ENCODE assay signal across 8 mouse cellular contexts in genomic region chr17:88066799-88067198, GRCm38 (mm10). TPM values are rescaled to one million over a fixed set of nuclear protein-coding genes. Genes with fewer than 3 reads are reported as not detected.
DNase-seq lines count a peak whose midpoint lies in the region; ATAC-seq and TF ChIP-seq lines count a peak whose summit lies in the region.

No protein-coding gene starts in this region.

- peaks cover 11% of the 10 kb centered on the region for H3K79me2 ChIP-seq in liver, adult 2 months (ENCODE audit: control insufficient read depth, insufficient read depth, low read length)

- H3K4me2 ChIP-seq in embryonic facial prominence, embryonic 13.5 days = peak overlapping the region; percentile 71
- H3K4me2 ChIP-seq in intestine, postnatal 0 days (replicated peaks; ENCODE audit: low read depth) = peak overlapping the region; percentile 80
- H3K4me2 ChIP-seq in neural tube, embryonic 14.5 days (ENCODE audit: low read depth, low read length) = peak overlapping the region; percentile 52

- no peak for DNase-seq in liver, adult 2 months (ENCODE audit: extremely low read depth, low read depth, low spot score)
- DNase-seq in liver = no peak
- no peak for DNase-seq in adrenal gland, adult 18-20 months (ENCODE audit: low spot score in 2 of 2)
- DNase-seq in cerebellum, postnatal 25 days = no peak
- DNase-seq in left cerebral cortex, adult 9 months (ENCODE audit: low spot score in 2 of 2) = no peak

- no peak for TF ChIP-seq POLR2A in liver, adult 2 months (IDR thresholded peaks at IDR 0.05; ENCODE audit: extremely low read depth, insufficient read depth, low read length)

- 14% methylated on average over 9 of the region's 9 CpGs for WGBS in liver, adult 2 months
- WGBS in embryonic facial prominence, embryonic 13.5 days = 7% methylated on average over 9 of the region's 9 CpGs
- WGBS in intestine, postnatal 0 days = 6% methylated on average over 9 of the region's 9 CpGs
- 11% methylated on average over 9 of the region's 9 CpGs for WGBS in neural tube, embryonic 14.5 days

- ATAC-seq in embryonic facial prominence, embryonic 13.5 days (ENCODE audit: insufficient number of reproducible peaks, insufficient read depth, low FRiP score, low TSS enrichment, low read depth) = no peak
- no peak for ATAC-seq in intestine, postnatal 0 days
- no peak for ATAC-seq in neural tube, embryonic 14.5 days (ENCODE audit: low read depth)

- no peak overlapping the region for H3K27ac ChIP-seq in liver, adult 2 months (replicated peaks; ENCODE audit: insufficient read depth, low read depth, low read length)
- H3K27ac ChIP-seq in embryonic facial prominence, embryonic 13.5 days = peak overlapping the region; percentile 100
- H3K27ac ChIP-seq in intestine, postnatal 0 days (ENCODE audit: low read depth, low read length) = no peak overlapping the region; the same call in 1 of the 2 replicates
- peak overlapping the region; percentile 100; the same call in 1 of the 2 replicates for H3K27ac ChIP-seq in neural tube, embryonic 14.5 days (ENCODE audit: low read depth, low read length)

- no peaks in the 10 kb centered on the region for H3K9me3 ChIP-seq in embryonic facial prominence, embryonic 13.5 days
- H3K9me3 ChIP-seq in intestine, postnatal 0 days (ENCODE audit: control insufficient read depth) = no peaks in the 10 kb centered on the region
- H3K9me3 ChIP-seq in neural tube, embryonic 14.5 days (ENCODE audit: control insufficient read depth, low read length) = no peaks in the 10 kb centered on the region

- H3K36me3 ChIP-seq in liver, adult 2 months (ENCODE audit: control insufficient read depth, insufficient read depth, low read length) = no peaks in the 10 kb centered on the region
- H3K36me3 ChIP-seq in embryonic facial prominence, embryonic 13.5 days = no peaks in the 10 kb centered on the region
- H3K36me3 ChIP-seq in intestine, postnatal 0 days (ENCODE audit: control insufficient read depth, insufficient read depth) = no peaks in the 10 kb centered on the region
- H3K36me3 ChIP-seq in neural tube, embryonic 14.5 days (ENCODE audit: control insufficient read depth, insufficient read depth, low read length) = no peaks in the 10 kb centered on the region

- peak overlapping the region; percentile 31; the same call in 1 of the 2 replicates for H3K4me3 ChIP-seq in liver, adult 2 months (ENCODE audit: insufficient read depth, low read depth, low read length)
- peak overlapping the region; percentile 95 for H3K4me3 ChIP-seq in embryonic facial prominence, embryonic 13.5 days
- H3K4me3 ChIP-seq in intestine, postnatal 0 days (ENCODE audit: low read depth, low read length) = peak overlapping the region; percentile 72
- H3K4me3 ChIP-seq in neural tube, embryonic 14.5 days (ENCODE audit: low read depth, low read length) = peak overlapping the region; percentile 86

- TF ChIP-seq CTCF in liver, adult 2 months (IDR thresholded peaks at IDR 0.05; ENCODE audit: low read depth, low read length) = no peak
- TF ChIP-seq CTCF in intestine, postnatal 0 days (IDR thresholded peaks at IDR 0.05; ENCODE audit: low read depth) = no peak

- H3K4me1 ChIP-seq in liver, adult 2 months (ENCODE audit: control insufficient read depth, insufficient read depth, low read length) = peaks cover 2% of the 10 kb centered on the region; the same call in 1 of the 2 replicates
- H3K4me1 ChIP-seq in embryonic facial prominence, embryonic 13.5 days = peaks cover 14% of the 10 kb centered on the region
- no peaks in the 10 kb centered on the region for H3K4me1 ChIP-seq in intestine, postnatal 0 days (replicated peaks; ENCODE audit: control insufficient read depth, insufficient read depth, low read length)
- H3K4me1 ChIP-seq in neural tube, embryonic 14.5 days (ENCODE audit: control insufficient read depth, insufficient read depth, low read length) = peaks cover 6% of the 10 kb centered on the region; the same call in 1 of the 2 replicates

- no peaks in the 10 kb centered on the region for H3K27me3 ChIP-seq in liver, adult 2 months (ENCODE audit: control insufficient read depth, insufficient read depth, low read length)
- H3K27me3 ChIP-seq in embryonic facial prominence, embryonic 13.5 days = no peaks in the 10 kb centered on the region
- H3K27me3 ChIP-seq in intestine, postnatal 0 days (replicated peaks; ENCODE audit: control insufficient read depth, insufficient read depth, low read length) = no peaks in the 10 kb centered on the region
- no peaks in the 10 kb centered on the region for H3K27me3 ChIP-seq in neural tube, embryonic 14.5 days (ENCODE audit: control insufficient read depth, insufficient read depth, low read length)

- H3K9ac ChIP-seq in liver, adult 2 months (ENCODE audit: low read depth, low read length) = no peak overlapping the region; the same call in 1 of the 2 replicates
- H3K9ac ChIP-seq in embryonic facial prominence, embryonic 13.5 days = peak overlapping the region; percentile 58
- peak overlapping the region; percentile 42; the same call in 1 of the 2 replicates for H3K9ac ChIP-seq in intestine, postnatal 0 days (ENCODE audit: low read depth, low read length)
- no peak overlapping the region; the same call in 1 of the 2 replicates for H3K9ac ChIP-seq in neural tube, embryonic 14.5 days (replicated peaks; ENCODE audit: low read depth, low read length)

RNA-seq across cellular contexts. Expression of gene Fbxo11, which starts 1.7 kb away (rescaled TPM):
- total RNA-seq in liver, adult 2 months (2014; rRNA removed) = 16.7 and 17.1 TPM in 2 replicates
- 5.1 and 5.9 TPM in 2 replicates for polyA plus RNA-seq in liver, adult 2 months (2012; rRNA removed)
- polyA plus RNA-seq in embryonic facial prominence, embryonic 13.5 days (2015; fragmentation: Nextera tagmentation; extraction: Ambion mirVana) = 19.4 and 23.1 TPM in 2 replicates
- polyA plus RNA-seq in intestine, postnatal 0 days (2015; fragmentation: Nextera tagmentation; extraction: Ambion mirVana) = 8.5 and 9.3 TPM in 2 replicates
- 47.7 and 47.8 TPM in 2 replicates for polyA plus RNA-seq in neural tube, embryonic 14.5 days (2014; fragmentation: Nextera tagmentation; extraction: Ambion mirVana)
- total RNA-seq in adrenal gland, adult 18-20 months (2021) = 10 to 100 TPM; 53.0 to 69.0 TPM

Comparison
In these comparisons a context has a peak if more than half of its experiments do, and no peak if none do; other contexts are left out.
1. H3K27ac ChIP-seq: peak in embryonic facial prominence, embryonic 13.5 days (single experiment) and neural tube, embryonic 14.5 days (single experiment); none in liver, adult 2 months (single experiment) and intestine, postnatal 0 days (single experiment).
2. H3K4me3 ChIP-seq: peak in every context shown above with its lines; median percentile 95 in embryonic facial prominence, embryonic 13.5 days; 86 in neural tube, embryonic 14.5 days; 72 in intestine, postnatal 0 days; 31 in liver, adult 2 months.
3. H3K9ac ChIP-seq: peak in embryonic facial prominence, embryonic 13.5 days (single experiment) and intestine, postnatal 0 days (single experiment); none in liver, adult 2 months (single experiment) and neural tube, embryonic 14.5 days (single experiment).
4. Peak in every context shown above with its lines, with median percentiles within 50 percentile points of each other: H3K4me2 ChIP-seq.